Mouse (Mus musculus): ENCODE data around the gene Gm14692.
"Not testable (repeated sequence)": the region's sequence is repeated elsewhere in the genome, so short reads cannot be mapped to it uniquely, and the experiment has no call there.

Gm14692 gene

GRCm38 (mm10) chrX:67695398-67695797 is at the start of gene Gm14692:
Gene Gm14692 (plus strand): TSS chrX:67695698.
- not testable (repeated sequence) for DNase-seq (ENCODE audit: low spot score)

GRCm38 (mm10) chrX:67693462-67693861 is 2.0 kb upstream of the Gm14692 start, which contains the start of gene Gm1140:
Gene Gm1140 (minus strand): TSS chrX:67693562.
- not testable (repeated sequence) for DNase-seq (ENCODE audit: low spot score)

Data from urinary bladder, postnatal 10 days (tissue).